Mouse (Mus musculus) urinary bladder, postnatal 36 days (tissue): ENCODE data around the gene Cacna1i.

ENCODE experiments used
- DNase-seq, 2 experiments: peaks; one replicate each; pipeline ENCODE4 v3.0.0; 2022; ENCODE audit warnings: low spot score in 2 of 2, mixed read lengths in 1 of 2

Cacna1i gene

DNA sequence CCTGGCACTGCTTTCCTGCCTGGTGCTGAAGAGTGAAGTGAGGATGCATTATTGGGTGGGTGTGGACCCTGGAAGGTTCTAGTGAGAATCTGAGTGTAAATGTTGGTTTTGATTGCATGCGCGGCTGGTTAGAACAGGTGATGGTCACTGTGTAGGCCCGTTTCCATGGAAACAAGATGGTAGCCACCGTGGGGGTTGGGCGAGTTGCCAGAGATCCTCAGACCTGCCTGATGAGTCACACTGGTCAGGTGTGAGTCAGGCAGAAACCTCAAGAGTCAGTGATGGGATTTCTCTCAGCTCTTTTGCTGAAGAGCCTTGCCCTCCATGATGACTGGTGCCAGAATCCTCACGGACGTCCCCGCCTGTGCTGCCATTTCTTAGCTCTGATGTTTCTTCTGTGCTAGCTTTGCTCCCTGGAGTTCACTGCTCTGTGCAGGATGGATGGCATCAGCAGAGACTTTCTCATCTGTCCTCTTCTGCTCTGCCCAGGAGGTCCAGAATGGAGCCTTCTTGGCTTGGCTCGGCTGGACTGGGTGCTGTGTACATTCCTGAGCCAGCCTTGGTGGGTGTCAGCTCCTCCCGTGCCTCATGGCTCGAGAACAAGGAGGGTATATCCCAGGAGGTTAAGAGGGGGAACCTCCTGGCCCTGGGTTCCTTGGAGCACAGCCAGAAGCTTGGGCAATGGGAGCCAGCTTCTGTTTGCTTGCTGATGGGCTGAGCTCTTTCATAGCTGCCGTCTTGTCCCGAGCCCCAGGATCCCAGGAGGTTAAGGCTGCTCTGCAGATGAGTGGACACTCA is 40.9 kb downstream of the Cacna1i start:
- DNase-seq = no peak

GRCm38 (mm10) chr15:80330276-80330675 is 43.2 kb downstream of the Cacna1i start:
- no peak for DNase-seq

GRCm38 (mm10) chr15:80334766-80335165 is 47.7 kb downstream of the Cacna1i start:
- DNase-seq = no peak

DNA sequence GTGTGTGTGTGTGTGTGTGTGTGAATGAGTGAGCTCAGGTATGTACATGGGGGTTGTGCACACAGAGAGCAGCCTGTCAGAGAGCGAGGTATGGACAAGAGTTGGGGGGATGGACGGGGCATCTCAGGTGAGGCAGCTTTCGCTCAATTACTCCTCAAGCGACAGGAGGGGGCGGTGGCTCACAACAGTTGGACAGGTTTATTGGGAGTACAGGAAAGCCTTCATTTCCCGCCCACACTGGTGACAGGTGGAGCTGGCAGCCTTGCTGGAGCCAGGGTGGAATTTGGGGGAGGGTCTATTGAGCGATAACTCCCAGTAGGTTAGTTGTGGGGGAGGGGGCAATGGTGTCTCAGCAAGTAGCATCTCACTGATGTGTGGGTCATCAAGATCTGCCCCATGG is 48.2 kb downstream of the Cacna1i start:
- no peak for DNase-seq

- peak; percentile 21 to 23 for DNase-seq
Measured at GRCm38 (mm10) chr15:80340348-80340747, 53.3 kb downstream of the Cacna1i start.

GRCm38 (mm10) chr15:80342394-80342793 is 55.4 kb downstream of the Cacna1i start:
- DNase-seq = no peak

- DNase-seq = no peak
Measured at GRCm38 (mm10) chr15:80343031-80343430, 56.0 kb downstream of the Cacna1i start.

DNA sequence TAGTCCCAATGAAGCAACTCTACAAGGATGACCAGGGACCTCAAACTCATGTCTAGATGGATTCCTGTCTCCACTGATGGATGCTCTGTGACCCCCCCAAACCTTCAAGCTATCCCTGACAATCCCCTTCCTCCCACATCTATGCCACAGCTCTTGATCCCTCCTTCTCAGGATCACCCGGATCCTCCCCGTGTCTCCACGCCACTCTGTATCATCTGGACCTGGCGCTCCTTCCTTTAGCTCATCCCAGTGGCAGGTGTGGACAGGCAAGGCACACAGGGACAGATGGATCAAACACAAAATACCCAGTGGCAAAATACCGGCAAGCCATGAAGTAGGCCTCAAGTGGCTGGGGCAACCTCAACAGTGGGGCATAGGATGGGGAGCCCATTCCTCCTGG is 56.7 kb downstream of the Cacna1i start:
- no peak for DNase-seq

DNA sequence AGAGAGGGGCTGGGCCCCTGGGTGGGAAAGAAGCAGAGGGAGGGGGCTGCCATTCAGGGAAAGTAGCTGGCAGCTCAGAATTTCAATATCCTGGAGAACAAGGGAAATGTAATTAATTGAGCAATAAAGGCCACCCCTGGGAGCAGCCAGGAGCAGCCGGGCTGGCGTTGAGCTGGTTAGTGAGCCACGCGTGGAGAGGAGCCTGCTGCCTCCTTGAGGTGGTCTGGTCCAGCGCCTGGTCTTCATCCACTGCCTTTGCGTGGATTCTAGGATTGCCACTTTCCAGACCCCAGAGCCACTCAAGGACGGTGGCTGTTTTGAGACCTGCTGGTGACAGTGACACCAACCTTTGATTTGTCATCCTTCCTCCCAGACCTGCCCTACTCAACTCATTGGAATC is 59.5 kb downstream of the Cacna1i start:
- DNase-seq = no peak

DNA sequence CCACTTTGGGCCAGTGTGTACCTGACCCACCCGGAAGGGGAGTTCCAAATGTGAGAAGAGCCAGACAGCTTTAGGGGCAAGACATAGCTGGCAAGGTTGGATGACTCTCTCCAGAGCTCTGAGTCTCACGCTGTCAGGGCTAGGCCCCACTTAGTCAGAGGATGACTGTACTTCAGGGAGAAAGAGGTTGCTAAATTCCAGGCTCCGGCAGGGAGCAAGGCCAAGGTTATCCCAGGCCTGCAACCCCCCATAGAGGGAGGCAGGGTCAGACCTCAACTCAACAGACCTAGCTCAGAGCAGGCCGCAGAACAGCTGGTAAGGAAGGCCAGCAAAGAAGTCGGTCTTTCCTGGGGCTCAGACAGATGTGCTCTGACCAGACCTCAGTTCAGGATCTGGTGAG is 63.4 kb downstream of the Cacna1i start:
- DNase-seq = no peak

DNA sequence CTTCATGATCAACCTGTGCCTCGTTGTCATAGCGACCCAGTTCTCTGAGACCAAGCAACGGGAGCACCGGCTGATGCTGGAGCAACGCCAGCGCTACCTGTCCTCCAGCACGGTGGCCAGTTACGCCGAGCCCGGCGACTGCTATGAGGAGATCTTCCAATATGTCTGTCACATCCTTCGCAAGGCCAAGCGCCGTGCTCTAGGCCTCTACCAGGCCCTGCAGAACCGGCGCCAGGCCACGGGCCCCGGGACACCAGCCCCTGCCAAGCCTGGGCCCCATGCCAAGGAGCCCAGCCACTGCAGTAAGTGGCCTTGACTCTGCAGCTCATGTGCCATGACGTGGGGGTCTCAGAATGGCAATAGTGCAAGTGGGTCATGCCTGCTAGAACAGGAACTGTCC is 71.8 kb downstream of the Cacna1i start:
- no peak for DNase-seq

DNA sequence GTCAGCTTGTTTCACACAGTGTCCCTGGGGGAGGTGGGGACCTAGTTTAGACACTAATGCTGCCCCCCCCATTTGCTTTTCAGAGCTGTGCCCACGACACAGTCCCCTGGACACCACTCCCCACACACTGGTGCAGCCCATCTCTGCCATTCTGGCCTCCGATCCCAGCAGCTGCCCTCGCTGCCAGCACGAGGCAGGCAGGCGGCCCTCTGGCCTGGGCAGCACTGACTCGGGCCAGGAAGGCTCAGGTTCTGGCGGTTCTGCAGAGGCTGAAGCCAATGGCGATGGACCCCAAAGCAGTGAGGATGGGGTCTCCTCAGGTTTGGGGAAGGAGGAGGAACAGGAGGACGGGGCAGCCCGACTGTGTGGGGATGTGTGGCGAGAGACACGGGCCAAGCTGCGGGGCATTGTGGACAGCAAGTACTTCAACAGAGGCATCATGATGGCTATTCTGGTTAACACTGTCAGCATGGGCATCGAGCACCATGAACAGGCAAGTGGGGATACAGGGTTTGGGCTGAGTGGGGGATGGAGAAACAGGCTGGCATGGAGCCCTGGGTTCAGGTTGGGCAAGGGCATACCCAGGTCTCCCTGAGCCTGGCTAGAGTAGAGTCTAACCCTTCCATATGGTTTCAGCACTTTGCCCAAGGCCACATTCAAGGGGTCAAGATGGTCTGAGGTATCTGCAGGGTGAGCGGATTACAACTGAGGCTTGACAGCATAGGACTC is 74.9 kb downstream of the Cacna1i start:
- DNase-seq = no peak

DNA sequence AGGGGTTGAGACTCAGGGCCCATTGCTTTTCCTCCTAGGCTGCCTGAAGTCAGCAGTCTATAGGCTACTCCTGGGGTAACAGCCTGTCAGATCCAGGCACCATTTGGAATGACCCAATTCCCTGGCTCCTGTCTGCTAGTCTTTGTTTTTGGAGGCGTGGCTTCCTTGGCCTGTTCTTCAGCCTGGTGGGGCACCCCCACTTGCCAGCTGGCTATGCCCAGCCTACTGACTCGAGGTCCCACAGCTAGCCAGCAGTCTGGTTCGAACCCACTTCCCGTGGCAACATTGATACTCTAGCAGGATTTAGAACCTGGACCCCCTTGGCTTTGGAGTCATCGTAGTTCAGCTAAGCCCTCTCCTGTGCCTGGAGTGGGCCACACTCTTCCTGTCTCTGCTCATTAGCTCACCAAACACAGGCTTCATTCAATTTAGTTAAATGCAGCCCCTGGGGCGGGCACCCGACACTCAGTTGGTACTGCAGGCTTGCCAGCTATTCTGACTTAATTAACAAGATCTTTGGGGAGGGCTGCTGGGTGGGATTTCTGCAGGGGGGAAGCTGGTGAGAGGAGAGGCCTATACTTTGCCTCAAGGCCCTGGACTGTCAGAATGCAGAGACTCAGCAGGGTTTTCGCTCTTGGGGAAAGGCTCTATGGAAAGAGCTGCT is 75.6 kb downstream of the Cacna1i start:
- DNase-seq = no peak

GRCm38 (mm10) chr15:80363821-80364715 is 77.0 kb downstream of the Cacna1i start:
- no peak for DNase-seq

GRCm38 (mm10) chr15:80366899-80367298 is 79.9 kb downstream of the Cacna1i start:
- DNase-seq = no peak

GRCm38 (mm10) chr15:80373219-80373964 is 86.4 kb downstream of the Cacna1i start:
- DNase-seq = no peak

- no peak for DNase-seq
Measured at GRCm38 (mm10) chr15:80374854-80375253, 87.8 kb downstream of the Cacna1i start.

DNA sequence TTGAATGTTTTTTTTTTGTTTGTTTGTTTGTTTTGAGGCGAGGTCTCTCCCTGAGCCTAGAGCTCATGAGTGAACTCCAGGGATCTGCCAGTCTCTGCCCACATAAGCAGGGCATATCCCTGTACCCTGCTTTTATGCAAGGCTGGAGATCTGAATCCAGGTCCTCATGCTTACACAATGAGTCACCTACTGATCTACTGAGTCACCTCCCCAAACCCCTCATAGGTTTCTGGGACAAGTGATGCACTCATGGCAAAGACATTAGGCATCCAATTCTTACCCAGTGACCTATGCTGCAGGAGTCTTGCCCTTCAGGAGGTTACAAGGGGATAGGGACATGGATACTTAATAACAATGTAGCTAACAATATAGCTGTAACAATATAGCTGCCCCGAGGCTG is 100.1 kb downstream of the Cacna1i start:
- no peak for DNase-seq

- DNase-seq = no peak
Measured at GRCm38 (mm10) chr15:80391791-80392190, 104.8 kb downstream of the Cacna1i start.

GRCm38 (mm10) chr15:80395035-80395434 is 108.0 kb downstream of the Cacna1i start:
- no peak for DNase-seq

DNA sequence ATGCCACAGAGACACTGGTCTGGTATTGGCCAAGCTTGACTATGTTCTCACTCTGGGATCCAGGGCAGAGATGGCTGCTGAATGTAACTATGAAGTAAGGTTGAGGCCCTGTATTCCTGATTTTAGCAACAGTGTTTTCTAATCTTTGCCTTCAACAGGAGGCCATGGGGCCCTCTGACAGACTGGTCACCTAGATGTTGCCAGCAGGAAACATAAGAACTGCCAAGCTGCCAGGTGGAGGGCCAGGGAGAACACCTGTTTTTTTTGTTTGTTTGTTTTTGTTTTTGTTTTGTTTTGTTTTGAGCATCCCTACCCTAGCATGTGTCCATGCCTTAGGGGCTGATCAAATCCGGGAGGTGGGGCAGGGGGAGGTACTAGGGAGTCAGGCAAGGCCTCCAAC is 112.4 kb downstream of the Cacna1i start:
- DNase-seq = no peak
